Mouse (Mus musculus): ENCODE measurements around the gene Fance.
"Not testable (repeated sequence)": the region's sequence is repeated elsewhere in the genome, so short reads cannot be mapped to it uniquely, and the experiment has no call there.

Fance gene

GRCm38 (mm10) chr17:28294449-28295333 is 18.6 kb upstream of the Fance start:
- DNase-seq = no peak

DNA sequence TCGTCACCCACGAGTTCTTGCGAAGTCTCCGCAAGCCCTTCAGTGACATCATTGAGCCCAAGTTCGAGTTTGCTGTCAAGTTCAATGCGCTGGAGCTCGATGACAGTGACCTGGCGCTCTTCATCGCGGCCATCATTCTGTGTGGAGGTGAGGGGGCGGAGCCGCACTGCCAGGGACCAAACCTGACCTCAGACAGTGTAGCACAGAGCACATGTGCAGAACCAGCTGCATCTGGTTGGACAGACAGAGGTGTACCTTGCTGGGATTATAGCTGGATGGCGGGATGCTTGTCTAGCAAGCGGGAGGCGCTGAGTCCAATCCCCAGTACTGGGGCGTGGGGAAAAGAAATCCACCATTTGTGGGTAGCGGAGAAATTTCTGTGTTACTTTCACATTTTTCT is 14.4 kb upstream of the Fance start:
- no peak for DNase-seq

- DNase-seq = no peak
Observed at GRCm38 (mm10) chr17:28299669-28300320, 13.5 kb upstream of the Fance start.

DNA sequence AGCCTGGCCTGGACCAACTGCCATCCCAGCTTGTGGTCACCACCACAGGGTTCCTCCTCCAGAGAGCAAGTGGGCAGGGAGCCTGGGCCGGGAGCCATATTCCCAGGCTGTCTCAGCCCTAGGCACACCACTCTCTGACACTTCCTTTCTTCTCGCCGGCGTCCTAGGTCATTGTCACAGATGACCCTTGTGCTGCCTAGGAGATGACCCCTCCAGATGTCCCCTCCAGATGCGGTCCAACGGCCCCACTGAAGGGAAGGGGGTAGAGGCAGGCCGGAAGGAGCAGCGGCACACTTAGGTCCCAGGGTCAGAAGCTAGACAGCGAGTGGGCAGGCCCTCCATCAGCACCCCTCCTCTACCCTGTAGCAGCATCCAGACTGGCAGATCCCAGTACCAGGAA is 13.0 kb upstream of the Fance start:
- DNase-seq = no peak

DNA sequence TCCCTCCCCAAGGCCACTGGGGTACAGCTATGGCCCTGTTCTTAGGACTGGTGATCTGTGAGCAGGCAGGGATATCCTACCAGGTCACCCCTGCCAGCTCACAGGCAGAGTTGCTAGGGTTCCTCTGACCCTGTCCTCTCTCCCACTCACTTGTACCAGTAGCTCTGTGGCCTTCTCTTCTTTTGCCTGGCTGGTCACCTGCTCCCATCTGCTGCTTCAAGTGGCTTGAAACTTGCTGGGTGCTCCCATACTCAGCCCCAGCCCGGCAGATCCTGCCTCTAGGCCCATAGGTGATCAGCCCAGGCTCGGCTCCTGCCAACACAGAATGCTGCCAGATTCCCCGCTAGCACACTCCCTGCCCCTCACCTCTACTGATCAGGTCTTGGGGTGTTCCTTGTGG is 12.5 kb upstream of the Fance start:
- DNase-seq = no peak

- no peak for DNase-seq
Observed at GRCm38 (mm10) chr17:28305172-28305571, 8.1 kb upstream of the Fance start.

- peak; percentile 57 to 75 for DNase-seq
Observed at GRCm38 (mm10) chr17:28308297-28309195, 4.8 kb upstream of the Fance start.

DNA sequence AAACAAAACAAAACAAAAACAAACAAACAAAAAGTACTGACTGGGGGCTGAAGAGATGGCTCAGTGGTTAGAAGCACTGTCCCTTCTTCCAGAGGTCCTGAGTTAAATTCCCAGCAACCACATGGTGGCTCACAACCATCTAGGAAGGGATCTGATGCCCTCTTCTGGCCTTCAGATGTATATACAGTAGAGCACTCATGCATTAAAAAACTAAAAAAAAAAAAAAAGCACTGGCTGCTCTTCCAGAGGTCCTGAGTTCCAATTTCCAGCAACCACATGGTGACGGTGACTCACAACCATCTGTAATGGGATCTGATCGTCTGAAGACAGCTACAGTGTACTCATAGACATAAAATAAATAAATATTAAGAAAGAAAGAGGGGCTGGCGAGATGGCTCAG is 2.5 kb upstream of the Fance start:
- DNase-seq = no peak

DNA sequence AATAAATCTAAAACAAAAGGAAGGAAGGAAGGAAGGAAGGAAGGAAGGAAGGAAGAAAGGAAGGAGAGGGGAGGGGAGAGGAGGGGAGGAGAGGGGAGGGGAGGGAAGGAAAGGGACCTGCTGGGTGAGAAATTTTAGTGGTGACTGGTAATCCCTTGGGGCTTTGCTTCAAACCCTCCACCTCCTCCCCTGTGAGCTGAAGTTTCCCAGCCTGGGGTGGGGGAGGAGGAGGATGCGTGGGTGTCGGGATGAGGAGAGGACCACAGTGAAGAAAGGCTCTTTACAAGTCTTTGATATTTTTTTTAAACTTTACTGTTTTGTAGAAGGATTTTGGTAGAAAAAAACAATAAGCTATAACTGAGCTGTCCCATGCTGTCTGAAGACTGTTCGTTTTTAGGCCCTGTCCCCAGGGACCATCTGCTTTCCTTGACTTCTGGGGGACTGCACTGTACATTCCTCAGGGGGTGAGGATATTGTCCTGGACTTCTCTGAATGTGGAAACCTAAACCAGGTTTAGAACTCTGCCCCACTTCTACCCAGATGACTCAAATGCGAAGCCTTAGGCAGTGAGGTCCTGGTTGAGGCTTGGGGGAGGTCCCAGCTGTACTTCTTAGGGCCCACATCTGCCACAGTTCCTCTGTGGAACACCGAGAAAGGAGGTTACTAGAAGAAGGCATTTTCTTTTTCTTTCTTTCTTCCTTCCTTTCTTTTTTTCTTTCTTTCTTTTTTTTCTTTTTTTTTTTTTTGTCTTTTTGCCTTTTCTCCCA is 1.8 kb upstream of the Fance start:
- no peak for DNase-seq

- no peak for DNase-seq
Observed at GRCm38 (mm10) chr17:28312232-28313211, 797 bp upstream of the Fance start.

DNA sequence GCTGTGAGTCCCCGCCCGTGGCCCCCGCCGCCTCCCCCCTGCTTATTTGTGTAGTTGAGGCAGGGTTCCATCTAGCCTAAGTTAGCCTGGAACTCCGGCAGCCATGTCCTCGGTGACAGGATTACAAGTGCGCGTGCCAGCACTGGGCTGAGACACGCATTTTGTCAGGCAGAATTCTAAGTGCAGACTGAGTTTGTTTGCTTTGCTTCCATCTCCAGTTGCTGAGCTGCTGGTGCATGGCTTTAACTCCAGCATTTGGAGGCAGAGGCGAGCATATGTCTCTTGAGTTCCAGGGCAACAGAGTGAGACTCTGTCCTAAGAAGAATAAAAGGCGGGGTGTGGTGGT is 534 bp downstream of the Fance start:
- DNase-seq = no peak

DNA sequence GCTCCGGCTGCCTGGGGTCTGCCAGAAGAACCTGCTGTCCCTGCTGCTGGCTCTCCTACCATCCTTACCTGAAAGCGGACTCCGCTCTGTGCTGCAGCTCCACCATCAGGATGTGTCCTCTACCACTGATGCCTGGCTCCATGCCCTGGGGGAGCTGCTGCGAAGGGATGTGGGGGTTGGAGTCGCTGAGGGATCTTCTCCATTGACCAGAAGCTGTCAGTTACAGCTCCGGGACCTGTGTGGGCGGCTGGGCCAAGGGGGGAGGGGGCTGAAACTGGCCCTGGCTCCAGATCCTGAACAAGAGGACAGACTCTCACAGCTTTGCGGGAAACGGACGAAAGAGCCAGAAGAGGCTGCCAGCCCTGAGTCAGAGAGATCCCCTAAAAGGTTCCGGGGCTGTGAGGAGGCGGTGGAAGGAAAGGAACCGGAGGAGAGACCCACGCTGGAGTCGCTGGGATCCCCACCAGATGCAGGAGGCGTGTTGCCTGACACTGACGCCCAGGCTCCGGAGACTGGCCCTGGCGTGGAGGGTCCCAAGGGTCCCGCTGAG is 2.4 kb downstream of the Fance start:
- DNase-seq = no peak

GRCm38 (mm10) chr17:28316476-28316875 is 3.2 kb downstream of the Fance start:
- no peak for DNase-seq

DNA sequence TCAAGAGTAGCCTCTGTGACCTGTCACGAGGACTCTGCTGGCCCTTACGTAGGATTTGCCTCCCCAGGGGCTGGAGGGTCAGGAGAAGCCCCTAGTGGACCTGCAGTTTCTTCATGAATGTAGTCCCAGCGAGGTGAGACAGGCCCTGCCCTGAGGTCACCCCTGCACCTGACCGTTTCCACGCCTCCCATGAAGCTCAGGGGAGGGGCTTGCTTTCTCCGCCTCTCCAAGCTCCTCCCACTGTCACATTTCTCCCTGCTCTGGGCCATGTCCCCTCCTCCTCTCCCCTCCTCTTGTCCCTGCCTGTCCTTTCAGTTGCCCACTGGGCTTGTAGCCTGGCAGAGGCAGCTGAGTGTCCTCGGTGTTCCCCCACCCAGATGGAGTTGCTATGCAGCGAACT is 3.8 kb downstream of the Fance start:
- DNase-seq = no peak

DNA sequence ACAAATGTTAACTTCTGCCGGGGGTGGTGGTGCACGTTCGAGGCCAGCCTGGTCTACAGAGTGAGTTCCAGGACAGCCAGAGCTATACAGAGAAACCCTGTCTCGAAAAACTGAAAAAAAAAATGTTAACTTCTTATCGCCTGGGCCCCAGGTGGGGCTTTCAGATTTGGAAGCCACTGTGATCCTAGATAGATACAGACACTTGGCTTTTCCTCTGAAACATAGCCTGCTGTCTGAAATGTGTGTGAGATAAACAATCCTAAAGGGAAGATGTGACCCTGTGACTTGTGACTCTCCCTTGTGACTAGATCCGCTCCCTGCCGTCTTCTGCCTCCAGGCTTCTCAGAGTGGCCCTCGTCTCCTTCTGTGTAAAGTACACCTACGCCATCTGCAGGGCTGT is 4.4 kb downstream of the Fance start:
- DNase-seq = no peak

- DNase-seq = no peak
Observed at GRCm38 (mm10) chr17:28321700-28322099, 8.4 kb downstream of the Fance start.

- DNase-seq = no peak
Observed at GRCm38 (mm10) chr17:28323786-28324185, 10.5 kb downstream of the Fance start.

GRCm38 (mm10) chr17:28324416-28324815 is 11.1 kb downstream of the Fance start:
- not testable (repeated sequence) for DNase-seq

DNA sequence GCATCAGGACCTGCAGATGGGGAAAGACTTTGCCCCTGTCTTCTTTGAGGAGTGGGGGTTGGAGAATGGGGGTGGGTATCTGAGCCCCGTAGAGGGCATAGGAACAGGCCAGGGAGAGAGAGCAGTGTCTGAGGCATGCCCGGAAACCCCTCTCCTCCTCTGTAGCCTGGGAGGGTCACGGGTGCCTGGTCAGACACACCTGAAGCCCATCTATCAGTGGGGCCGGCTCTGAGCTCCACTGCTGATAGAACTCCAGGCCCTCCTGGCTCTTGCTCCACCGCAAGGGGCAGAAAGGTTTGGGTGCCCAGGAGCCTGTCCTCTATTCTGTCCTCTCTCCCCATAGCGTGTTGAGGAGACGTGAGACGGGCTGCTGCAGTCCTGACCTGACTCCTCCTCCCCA is 12.4 kb downstream of the Fance start:
- no peak for DNase-seq

DNA sequence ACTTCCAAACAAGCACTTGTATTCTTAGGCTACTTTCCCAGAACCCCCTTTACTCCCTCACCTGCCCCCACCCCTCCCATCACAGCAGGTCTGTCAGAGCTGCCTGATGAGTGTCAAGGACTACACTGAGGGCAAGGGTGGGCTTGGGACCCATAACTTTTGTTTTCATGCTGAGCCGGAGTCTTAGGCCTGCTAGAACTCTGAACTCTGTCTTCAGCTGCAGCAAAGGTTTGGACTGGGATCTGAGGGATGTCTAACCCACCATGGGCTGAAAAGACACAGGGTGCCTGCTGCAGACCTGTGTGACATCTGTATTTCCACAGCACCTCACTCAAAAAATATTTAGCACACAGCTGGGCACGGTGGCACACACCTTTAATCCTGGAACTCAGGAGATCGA is 13.6 kb downstream of the Fance start:
- no peak for DNase-seq
